Comparison of ENCODE assay signal across 8 mouse cellular contexts in the genomic region with DNA sequence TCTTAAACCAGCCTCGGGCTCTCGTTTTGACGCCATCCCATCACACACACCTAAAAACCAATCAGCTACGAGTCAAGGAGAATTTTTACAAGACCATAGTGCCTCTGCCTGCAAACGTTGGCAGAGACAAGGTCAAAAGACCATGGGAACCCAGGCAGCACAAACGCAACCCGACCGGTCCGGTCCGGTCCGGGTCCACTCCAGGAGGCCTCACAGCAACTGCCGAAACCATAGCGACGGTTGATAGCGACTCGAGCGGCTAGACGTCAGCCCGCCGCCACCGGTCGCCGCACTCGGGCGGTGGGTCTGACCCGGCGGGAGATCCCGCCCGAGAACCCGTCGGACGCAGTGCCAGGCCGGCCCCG. TPM values are rescaled to one million over a fixed set of nuclear protein-coding genes. Genes with fewer than 3 reads are reported as not detected.
DNase-seq lines count a peak whose midpoint lies in the region; ATAC-seq and TF ChIP-seq lines count a peak whose summit lies in the region.

TSS of gene BC049715 (plus strand) at position 111 of the 365 bp plus-strand sequence.

- ATAC-seq in Patski: peak; percentile 32
- ATAC-seq in hindbrain, embryonic 12.5 days (ENCODE audit: low FRiP score): no peak
- ATAC-seq in monocyte, adult 5-6 weeks (replicated peaks; ENCODE audit: insufficient number of reproducible peaks, low FRiP score, low TSS enrichment, poor library complexity, severe bottlenecking): no peak

- no peak for TF ChIP-seq CTCF in heart, adult 2 months (IDR thresholded peaks at IDR 0.05)
- no peak for TF ChIP-seq CTCF in Patski (IDR thresholded peaks at IDR 0.05)

- peak within 1 kb of the TSS; percentile 92 for H3K27ac ChIP-seq in heart, adult 2 months
- peak within 1 kb of the TSS; percentile 86 for H3K27ac ChIP-seq in hindbrain, embryonic 12.5 days

- H3K9me3 ChIP-seq in hindbrain, embryonic 12.5 days (replicated peaks): no peaks in the 10 kb centered on the region

- peak within 1 kb of the TSS; percentile 91 for H3K4me3 ChIP-seq in heart, adult 2 months
- H3K4me3 ChIP-seq in hindbrain, embryonic 12.5 days: peak within 1 kb of the TSS; percentile 100

- TF ChIP-seq POLR2A in heart, adult 2 months (IDR thresholded peaks at IDR 0.05; ENCODE audit: insufficient read depth, low read depth, low read length): no peak

- under 1% methylated on average over 34 of the region's 34 CpGs for WGBS in heart, adult 2 months
- under 1% methylated on average over 34 of the region's 34 CpGs for WGBS in hindbrain, embryonic 12.5 days

- peaks cover 9% of the 10 kb centered on the region for H3K36me3 ChIP-seq in heart, adult 2 months (ENCODE audit: control insufficient read depth, insufficient read depth, low read length)
- peaks cover 23% of the 10 kb centered on the region for H3K36me3 ChIP-seq in hindbrain, embryonic 12.5 days

- H3K27me3 ChIP-seq in heart, adult 2 months (ENCODE audit: control insufficient read depth, insufficient read depth, low read length): no peaks in the 10 kb centered on the region
- H3K27me3 ChIP-seq in Patski: no peaks in the 10 kb centered on the region
- H3K27me3 ChIP-seq in hindbrain, embryonic 12.5 days: peaks cover 4% of the 10 kb centered on the region

- CTCF ChIA-PET in Patski (lab: Charles Lee): no interaction called here

- no peak for DNase-seq in heart, adult 2 months
- DNase-seq in heart, postnatal 25 days (ENCODE audit: low spot score): no peak
- DNase-seq in Patski (ENCODE audit: low read depth, low spot score): no peak
- peak; percentile 19 for DNase-seq in lung, postnatal 14 days
- DNase-seq in cerebellum, adult 11-12 months: no peak
- no peak for DNase-seq in frontal cortex, postnatal 14 days (ENCODE audit: low spot score in 2 of 2)

- H3K4me1 ChIP-seq in heart, adult 2 months (ENCODE audit: control insufficient read depth, insufficient read depth, low read length): peaks cover 1% of the 10 kb centered on the region
- peaks cover 9% of the 10 kb centered on the region for H3K4me1 ChIP-seq in hindbrain, embryonic 12.5 days

- no peak for TF ChIP-seq EP300 in heart, adult 2 months (IDR thresholded peaks at IDR 0.05; ENCODE audit: insufficient read depth, low read depth, low read length)

- in situ Hi-C loops in Patski (cut with MboI; ENCODE audit: low pct_unique_long_range_greater_than_20kb): no loop called here

- H3K9ac ChIP-seq in heart, adult 2 months (ENCODE audit: low read depth, low read length): peak within 1 kb of the TSS; percentile 98
- peak within 1 kb of the TSS; percentile 97 for H3K9ac ChIP-seq in hindbrain, embryonic 12.5 days

- intact Hi-C loops in heart, adult 2 months (cut with DNase I): loop anchor here (1.0 to 10.0 kb wide), 2 partner anchors 23 to 1813 kb away; partner anchors contain the start of genes Ddx47 and Hist4h4
- intact Hi-C loops in heart, postnatal 25 days (cut with DNase I): loop anchor here (1.0 kb wide), 1 partner anchor 23 kb away; the partner anchor contains the start of gene Hist4h4

- POLR2A ChIA-PET in Patski (lab: Charles Lee): interaction anchor here (2.5 kb wide), 1 partner anchor 23 kb away, joined by 18 read pairs; the partner anchor contains the start of gene Hist4h4

- peaks cover 2% of the 10 kb centered on the region for H3K79me2 ChIP-seq in heart, adult 2 months (replicated peaks; ENCODE audit: control insufficient read depth, insufficient read depth, low read length)

- peak within 1 kb of the TSS; percentile 71 for H3K4me2 ChIP-seq in hindbrain, embryonic 12.5 days (replicated peaks)

RNA-seq across cellular contexts. Expression of gene BC049715, which starts in this region (rescaled TPM):
- 1 to 10 TPM in 1 of 2 experiments, under 1 TPM in 1; 0.44 to 1.8 TPM for total RNA-seq in heart, adult 2 months (2021)
- polyA plus RNA-seq in heart, adult 2 months (2012; rRNA removed): 0.59 and 0.61 TPM in 2 replicates
- total RNA-seq in heart, postnatal 25 days (2021): 1 to 10 TPM in 1 of 2 experiments, under 1 TPM in 1; 0.62 to 2.0 TPM
- polyA plus RNA-seq in Patski (2021): 1.1 TPM
- polyA plus RNA-seq in hindbrain, embryonic 12.5 days (2016; fragmentation: Nextera tagmentation; extraction: Ambion mirVana): 1.3 and 2.5 TPM in 2 replicates
- 0.96 to 3.7 TPM (median 2.5 TPM) in 3 replicates for total RNA-seq in monocyte, adult 5-6 weeks (2017)
